Mouse (Mus musculus) hindbrain, embryonic 16.5 days (tissue): ENCODE results near the gene Pdia5. TPM values are rescaled to one million over a fixed set of nuclear protein-coding genes. Genes with fewer than 3 reads are reported as not detected.

Experiments used
- ATAC-seq: fragments of 200-750 bp; cut with Nextera tagmentation; 2 replicates; pipeline ENCODE4 v1.8.0; 2017; ENCODE audit warnings: moderate TSS enrichment, moderate library complexity
- H3K27ac ChIP-seq: fragments of 300-500 bp; sonication (generic); 2 replicates; pipeline ENCODE4 v1.5.1; 2014; ENCODE audit warnings: low read depth, mild to moderate bottlenecking, control low read depth, low read length, moderate library complexity
- H3K27me3 ChIP-seq: fragments of 300-500 bp; sonication (generic); replicated peaks from 2 replicates; pipeline ENCODE4 v1.6.1; 2014; ENCODE audit warnings: low read length; ENCODE audit not compliant: control insufficient read depth, insufficient read depth
- H3K36me3 ChIP-seq: fragments of 300-500 bp; sonication (generic); 2 replicates; pipeline ENCODE4 v1.6.1; 2014; ENCODE audit warnings: mild to moderate bottlenecking, low read length, moderate library complexity, mixed read lengths; ENCODE audit not compliant: control insufficient read depth, insufficient read depth
- H3K4me1 ChIP-seq: fragments of 300-500 bp; sonication (generic); 2 replicates; pipeline ENCODE4 v1.6.1; 2014; ENCODE audit warnings: low read depth, low read length; ENCODE audit not compliant: control insufficient read depth, insufficient read depth
- H3K4me2 ChIP-seq: fragments of 300-500 bp; sonication (generic); 2 replicates; pipeline ENCODE4 v1.6.1; 2014; ENCODE audit warnings: mild to moderate bottlenecking, low read length, control low read depth, moderate library complexity
- H3K4me3 ChIP-seq: fragments of 300-500 bp; sonication (generic); 2 replicates; pipeline ENCODE4 v1.5.1; 2014; ENCODE audit warnings: mild to moderate bottlenecking, low read length, control low read depth, moderate library complexity
- H3K9ac ChIP-seq: fragments of 300-500 bp; sonication (generic); 2 replicates; pipeline ENCODE4 v1.6.1; 2014; ENCODE audit warnings: low read depth, mild to moderate bottlenecking, control low read depth, low read length, moderate library complexity
- H3K9me3 ChIP-seq: fragments of 300-500 bp; sonication (generic); 2 replicates; pipeline ENCODE4 v1.6.1; 2014; ENCODE audit warnings: mild to moderate bottlenecking, low read length, moderate library complexity; ENCODE audit not compliant: control insufficient read depth
- WGBS: fragments of 180-500 bp; shearing (Covaris S2); extraction: QIAGEN DNeasy Blood & Tissue Kit; methylation state at CpG from one replicate; pipeline ENCODE4 v1.1.7; 2014; 5-methylcytosine and 5-hydroxymethylcytosine counted together
- polyA plus RNA-seq: library from polyadenylated mRNA; unstranded; fragments of >200 nt; fragmentation: Nextera tagmentation; extraction: Ambion mirVana; gene quantifications from 2 replicates; pipeline ENCODE4 v1.2.1, GENCODE M21; 2015

Gene Pdia5
- polyA plus RNA-seq, 1 experiment from 2014 or later: 12.8 TPM

DNA sequence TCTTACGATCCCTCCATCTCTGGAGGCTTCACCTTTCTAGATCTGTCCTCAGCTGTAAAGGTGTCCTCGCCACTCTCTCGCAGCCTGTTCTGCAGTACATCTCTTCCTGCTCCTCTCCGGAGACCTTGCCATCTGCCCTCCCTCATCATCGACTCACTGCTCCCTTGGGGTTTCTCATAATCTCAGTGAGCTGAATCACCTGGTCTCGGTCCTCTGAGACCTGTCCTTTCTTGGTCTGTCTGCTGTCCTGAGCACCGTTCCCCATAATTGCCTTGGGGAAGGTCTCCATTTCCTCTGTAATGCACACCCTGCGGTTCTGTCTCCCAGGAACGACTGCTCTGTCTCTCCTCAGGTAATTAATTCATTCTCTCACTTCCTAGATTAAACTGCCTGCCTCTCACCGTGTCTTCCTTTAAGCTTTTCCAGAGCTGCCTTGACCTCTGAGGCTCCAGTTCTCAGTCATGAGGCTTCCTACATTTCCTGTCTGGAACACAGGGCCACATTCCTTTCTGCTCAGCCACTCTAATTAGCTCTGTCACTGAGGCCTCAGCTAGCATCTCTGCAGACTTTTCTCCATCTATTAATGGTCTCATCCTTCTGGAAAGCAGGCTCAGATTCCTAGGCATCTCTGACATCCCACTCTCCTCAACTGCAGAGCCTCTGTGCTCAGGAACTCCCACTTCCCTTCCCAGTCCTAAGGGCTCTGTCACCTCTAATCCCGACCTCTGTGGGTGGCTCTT lies 18.8 kb upstream of the Pdia5 start:
- Histone ChIP-seq H3K4me2 (no peak overlapping the region), H3K4me3 (no peak overlapping the region), H3K27ac (no peak overlapping the region), H3K4me1 (no peaks in the 10 kb centered on the region), H3K9ac (no peak overlapping the region), H3K36me3 (no peaks in the 10 kb centered on the region), H3K9me3 (no peaks in the 10 kb centered on the region), H3K27me3 (no peaks in the 10 kb centered on the region)
- no peak for ATAC-seq
- 56% methylated on average over 11 of the region's 11 CpGs for WGBS

DNA sequence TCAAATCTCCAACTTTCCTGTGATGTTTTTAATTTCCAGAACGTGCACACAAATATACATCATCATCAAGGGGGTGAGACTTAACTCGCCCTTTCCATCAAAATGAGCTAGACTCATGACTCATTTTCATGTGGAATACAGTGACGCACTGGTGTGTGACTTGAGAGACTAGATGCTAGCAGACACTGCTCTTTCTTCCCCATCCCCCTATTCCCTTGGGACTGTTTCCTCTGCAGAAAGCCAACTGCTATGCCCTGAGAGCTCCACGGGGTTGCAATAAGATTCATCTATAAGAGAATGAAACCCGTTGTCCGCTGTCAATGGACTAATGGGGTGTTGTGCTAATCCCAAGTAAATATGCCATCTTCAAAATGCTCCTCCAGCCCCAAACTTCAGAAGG lies 17.9 kb upstream of the Pdia5 start:
- Histone ChIP-seq H3K27ac (no peak overlapping the region), H3K9me3 (no peaks in the 10 kb centered on the region), H3K9ac (no peak overlapping the region), H3K4me3 (no peak overlapping the region), H3K4me2 (no peak overlapping the region), H3K36me3 (no peaks in the 10 kb centered on the region), H3K27me3 (no peaks in the 10 kb centered on the region), H3K4me1 (no peaks in the 10 kb centered on the region)
- ATAC-seq: no peak
- 83% methylated on average over 6 of the region's 6 CpGs for WGBS

DNA sequence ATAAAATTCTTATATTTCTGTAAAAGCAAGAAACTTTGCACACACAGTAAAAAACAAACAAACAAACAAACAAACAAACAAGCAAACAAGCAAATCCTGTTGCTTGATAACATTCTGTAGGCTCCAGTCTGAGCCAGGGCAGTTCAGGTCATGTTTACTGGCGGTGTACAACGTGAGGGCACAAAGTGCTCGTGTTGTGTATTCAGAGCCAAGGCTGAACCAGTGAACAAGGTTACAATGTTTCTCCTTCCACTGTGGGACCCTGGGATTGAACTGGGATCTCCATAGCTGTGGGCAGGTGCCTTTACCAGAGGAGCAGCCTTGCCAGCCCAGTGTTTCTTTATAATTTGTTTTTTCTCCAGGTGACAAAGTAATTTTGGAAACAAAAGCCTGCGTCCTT lies 15.1 kb upstream of the Pdia5 start:
- H3K27ac ChIP-seq: no peak overlapping the region
- no peak for ATAC-seq
- no peak overlapping the region for H3K4me3 ChIP-seq

DNA sequence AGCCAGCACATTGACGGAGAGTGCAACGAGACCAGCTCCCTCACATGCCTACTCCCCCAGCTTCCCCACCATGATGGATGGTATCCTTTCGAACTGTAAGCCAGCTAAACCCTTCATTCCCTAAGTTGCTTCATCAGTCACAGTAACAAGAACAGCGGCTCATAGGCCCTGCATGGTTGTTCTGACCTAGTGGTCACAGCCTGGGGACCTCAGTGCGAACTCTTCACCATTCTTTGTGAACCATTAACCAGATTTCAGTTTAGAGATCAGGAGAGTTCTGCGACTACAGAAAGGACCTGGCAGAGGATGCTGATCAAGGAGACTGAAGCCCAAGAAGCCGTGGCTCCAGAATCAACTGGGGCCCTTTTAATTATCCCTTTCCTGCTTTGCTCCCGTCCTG lies 13.6 kb upstream of the Pdia5 start:
- Histone ChIP-seq H3K9ac (no peak overlapping the region), H3K36me3 (no peaks in the 10 kb centered on the region), H3K27me3 (no peaks in the 10 kb centered on the region), H3K4me1 (no peaks in the 10 kb centered on the region), H3K4me2 (no peak overlapping the region), H3K4me3 (no peak overlapping the region), H3K9me3 (no peaks in the 10 kb centered on the region), H3K27ac (no peak overlapping the region)
- ATAC-seq: no peak
- WGBS: 83% methylated on average over 8 of the region's 8 CpGs

More for the DNA sequence above, 15.1 kb upstream of the Pdia5 start:
- H3K27me3 ChIP-seq: no peaks in the 10 kb centered on the region
- WGBS: 91% methylated on average over 4 of the region's 4 CpGs
- H3K4me1 ChIP-seq: no peaks in the 10 kb centered on the region
- no peak overlapping the region for H3K9ac ChIP-seq
- H3K36me3 ChIP-seq: no peaks in the 10 kb centered on the region
- H3K9me3 ChIP-seq: no peaks in the 10 kb centered on the region
- H3K4me2 ChIP-seq: no peak overlapping the region

DNA sequence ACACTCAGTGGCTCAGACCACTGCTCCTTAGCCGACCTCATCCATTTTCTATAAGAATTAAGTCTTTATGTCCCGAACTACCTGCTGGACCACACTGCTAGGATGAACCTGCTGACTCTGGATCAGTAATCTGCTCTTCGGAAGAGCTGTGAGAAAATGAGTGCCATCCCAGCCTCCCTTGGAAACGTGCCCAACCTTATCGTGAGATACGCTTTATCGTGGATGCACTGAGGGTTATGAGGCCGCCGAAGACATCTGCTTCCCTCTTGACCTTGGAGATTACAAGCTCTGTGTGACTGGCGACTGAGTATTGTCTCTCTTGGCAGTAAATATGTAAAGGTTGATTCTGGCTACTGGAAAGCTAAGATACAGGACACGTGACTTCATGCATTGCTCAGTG lies 11.8 kb upstream of the Pdia5 start:
- H3K4me3 ChIP-seq: no peak overlapping the region
- H3K9me3 ChIP-seq: no peaks in the 10 kb centered on the region
- H3K4me1 ChIP-seq: no peaks in the 10 kb centered on the region
- H3K27ac ChIP-seq: no peak overlapping the region
- H3K36me3 ChIP-seq: no peaks in the 10 kb centered on the region
- H3K9ac ChIP-seq: no peak overlapping the region
- no peaks in the 10 kb centered on the region for H3K27me3 ChIP-seq
- WGBS: 75% methylated on average over 11 of the region's 11 CpGs
- ATAC-seq: no peak
- no peak overlapping the region for H3K4me2 ChIP-seq

DNA sequence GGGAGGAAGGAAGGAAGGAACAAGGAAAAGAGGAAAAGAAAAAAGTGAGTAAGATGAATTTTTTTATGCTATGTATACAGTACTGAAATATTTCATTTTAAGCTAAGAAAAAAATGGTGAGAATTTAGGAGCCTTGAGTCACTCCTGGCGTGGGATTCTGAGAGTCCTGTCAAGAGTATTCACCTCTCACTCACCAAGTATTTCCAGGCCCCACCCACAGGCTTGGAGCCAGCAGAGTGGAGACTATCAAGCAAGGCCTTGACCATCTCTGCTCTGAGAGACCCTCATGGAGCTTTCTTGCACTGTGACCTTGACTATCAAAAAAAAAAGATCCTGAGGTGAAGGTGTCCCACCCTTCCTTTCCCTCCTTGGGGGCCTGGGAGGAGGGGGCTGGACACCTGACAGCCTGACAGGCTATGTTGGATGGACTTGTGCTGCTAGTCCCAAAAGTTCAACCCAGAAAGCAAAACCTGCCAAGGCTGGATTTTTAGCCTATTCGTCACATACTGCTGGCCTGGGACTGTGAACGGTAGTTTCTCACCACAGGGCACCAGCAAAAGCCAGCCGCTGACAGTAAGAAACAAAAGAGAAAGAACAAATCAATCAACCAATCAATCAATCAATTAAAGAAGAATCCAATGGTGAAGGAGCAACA lies 10.6 kb upstream of the Pdia5 start:
- no peak overlapping the region for H3K4me3 ChIP-seq
- H3K36me3 ChIP-seq: no peaks in the 10 kb centered on the region
- no peak for ATAC-seq
- H3K4me1 ChIP-seq: no peaks in the 10 kb centered on the region
- H3K9me3 ChIP-seq: no peaks in the 10 kb centered on the region
- H3K9ac ChIP-seq: no peak overlapping the region
- 42% methylated on average over 4 of the region's 4 CpGs for WGBS
- H3K27ac ChIP-seq: no peak overlapping the region
- no peak overlapping the region for H3K4me2 ChIP-seq
- no peaks in the 10 kb centered on the region for H3K27me3 ChIP-seq

DNA sequence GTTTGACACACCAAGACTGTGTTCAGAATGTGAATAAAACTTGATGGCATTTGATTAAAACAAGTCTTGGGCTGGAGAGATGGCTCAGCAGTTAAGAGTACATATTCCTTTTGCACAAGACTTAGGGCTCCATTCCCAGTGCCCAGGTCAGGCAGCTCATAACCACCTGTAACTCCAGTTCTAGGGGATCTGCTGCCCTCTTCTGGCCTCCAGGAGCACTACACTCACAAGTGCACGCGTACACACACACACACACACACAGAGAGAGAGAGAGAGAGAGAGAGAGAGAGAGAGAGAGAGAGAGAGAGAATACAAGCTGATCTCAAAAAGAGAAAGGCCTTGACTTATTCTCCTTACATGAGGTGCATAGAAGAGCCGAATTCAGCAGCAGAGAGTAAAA lies 9.7 kb upstream of the Pdia5 start:
- Histone ChIP-seq H3K27ac (no peak overlapping the region), H3K4me3 (no peak overlapping the region), H3K27me3 (no peaks in the 10 kb centered on the region), H3K4me2 (no peak overlapping the region), H3K9ac (no peak overlapping the region), H3K9me3 (no peaks in the 10 kb centered on the region), H3K4me1 (no peaks in the 10 kb centered on the region), H3K36me3 (no peaks in the 10 kb centered on the region)
- 91% methylated on average over 3 of the region's 3 CpGs for WGBS
- ATAC-seq: no peak

DNA sequence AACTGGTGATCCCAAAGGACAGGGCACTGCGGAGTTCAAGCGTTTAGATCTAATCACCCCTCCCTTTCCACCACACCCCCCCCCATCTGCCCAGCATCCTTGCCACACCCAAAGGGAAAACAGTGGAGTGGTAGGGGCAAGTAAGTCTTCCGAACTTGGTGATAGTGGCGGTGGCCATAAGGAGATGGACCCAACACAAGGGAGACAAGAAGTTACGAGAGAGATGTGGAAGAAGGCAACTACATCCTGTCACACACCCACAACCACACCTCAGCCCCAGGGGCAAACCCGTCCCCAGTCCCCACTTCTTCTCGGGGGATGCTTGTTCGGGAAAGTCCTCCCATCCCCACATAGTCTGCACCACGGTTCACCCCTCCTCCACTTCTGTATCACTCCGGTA lies 880 bp downstream of the Pdia5 start:
- 14% methylated on average over 10 of the region's 10 CpGs for WGBS
- H3K4me3 ChIP-seq: peak overlapping the region; percentile 64
- H3K9ac ChIP-seq: peak overlapping the region; percentile 78
- ATAC-seq: 0 out of 2 replicates have a peak, but pooled peaks have one; percentile 5
- H3K4me1 ChIP-seq: peaks cover 9% of the 10 kb centered on the region
- H3K4me2 ChIP-seq: peak overlapping the region; percentile 82
- H3K36me3 ChIP-seq: no peaks in the 10 kb centered on the region
- no peak overlapping the region for H3K27ac ChIP-seq
- H3K9me3 ChIP-seq: no peaks in the 10 kb centered on the region
- no peaks in the 10 kb centered on the region for H3K27me3 ChIP-seq

DNA sequence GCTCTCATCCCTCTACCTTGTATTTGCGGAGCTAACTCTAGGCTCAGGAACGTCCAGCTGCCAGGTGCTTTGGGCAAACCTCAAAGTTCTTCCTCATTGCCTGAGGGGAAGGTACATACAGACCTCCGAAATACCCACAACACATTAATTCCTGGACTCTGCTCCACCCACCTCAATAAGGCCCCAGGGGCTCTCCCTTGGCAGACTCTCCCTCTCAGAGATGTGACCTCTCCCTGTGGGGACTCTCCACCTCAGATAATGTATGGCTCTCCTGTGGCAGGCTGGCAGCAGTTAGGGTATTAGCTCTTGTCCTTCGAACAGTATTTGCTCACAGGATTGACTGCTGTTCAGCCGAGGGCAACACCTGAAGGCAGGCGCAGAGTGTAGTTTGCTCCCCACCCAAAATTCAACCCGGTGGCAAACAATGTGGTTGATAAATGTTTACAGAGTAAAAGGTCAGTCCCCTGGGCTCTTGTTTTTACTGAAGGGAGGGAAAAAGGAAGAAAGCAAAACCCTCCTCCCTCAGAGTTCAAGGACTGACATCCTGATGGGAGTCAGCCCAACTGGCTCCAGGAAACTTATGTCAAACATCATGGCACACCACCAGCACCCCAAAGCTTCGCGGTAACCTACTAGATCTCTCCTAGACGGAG lies 1.5 kb downstream of the Pdia5 start:
- Histone ChIP-seq H3K27ac (no peak overlapping the region), H3K9ac (no peak overlapping the region), H3K4me3 (peak overlapping the region; percentile 64), H3K36me3 (no peaks in the 10 kb centered on the region), H3K27me3 (no peaks in the 10 kb centered on the region), H3K4me1 (peaks cover 13% of the 10 kb centered on the region), H3K4me2 (peak overlapping the region; percentile 82), H3K9me3 (no peaks in the 10 kb centered on the region)
- 44% methylated on average over 10 of the region's 10 CpGs for WGBS
- no peak for ATAC-seq
